In the genomic region with DNA sequence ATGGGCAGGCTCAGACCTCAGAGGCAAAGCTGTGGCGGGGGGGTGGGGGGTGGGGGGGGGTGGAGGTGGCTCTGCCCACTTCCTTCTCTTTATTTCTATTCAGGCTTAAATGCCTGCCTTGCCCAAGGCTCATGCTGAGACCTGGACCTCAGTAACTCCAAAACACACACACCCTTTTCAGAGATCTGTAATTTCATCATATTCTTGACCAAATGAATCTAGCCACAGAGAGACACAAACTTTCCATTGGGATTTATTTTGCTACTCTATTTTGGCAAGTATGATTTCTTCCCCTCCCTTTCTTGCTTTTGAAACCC, we compare ENCODE assay signal across 22 mouse cellular contexts. TPM values are rescaled to one million over a fixed set of nuclear protein-coding genes. Genes with fewer than 3 reads are reported as not detected.
A peak's percentile ranks its signal among the peaks of the same experiment; 100 is the strongest.
DNase-seq lines count a peak whose midpoint lies in the region; ATAC-seq and TF ChIP-seq lines count a peak whose summit lies in the region.
"Had no signal": no experiment of that assay in that cellular context is flagged by ENCODE, and none has a peak within 500 bp of the region (broad histone marks: within the 10 kb centered on the region; RNA-seq: fewer than 3 reads in every experiment).

No protein-coding gene starts in this region.

- no peak overlapping the region for H3K9ac ChIP-seq in limb, embryonic 15.5 days
- H3K9ac ChIP-seq in forebrain, embryonic 11.5 days (ENCODE audit: low read length), result no peak overlapping the region
- H3K9ac ChIP-seq: heart, embryonic 12.5 days; hindbrain, embryonic 15.5 days; liver, embryonic 13.5 days; lung, embryonic 14.5 days; midbrain, embryonic 13.5 days had no signal

- WGBS in embryonic facial prominence, embryonic 10.5 days, result 33% methylated on average over 1 of the region's 1 CpGs
- WGBS in limb, embryonic 15.5 days, result 42% methylated on average over 1 of the region's 1 CpGs
- 31% methylated on average over 1 of the region's 1 CpGs for WGBS in forebrain, embryonic 11.5 days

- H3K27me3 ChIP-seq in embryonic facial prominence, embryonic 10.5 days (replicated peaks; ENCODE audit: low read depth, poor library complexity, severe bottlenecking), result no peaks in the 10 kb centered on the region
- no peaks in the 10 kb centered on the region for H3K27me3 ChIP-seq in limb, embryonic 15.5 days
- H3K27me3 ChIP-seq in forebrain, embryonic 11.5 days (ENCODE audit: control insufficient read depth, insufficient read depth, low read length), result no peaks in the 10 kb centered on the region
- H3K27me3 ChIP-seq: heart, embryonic 12.5 days; hindbrain, embryonic 15.5 days; liver, embryonic 13.5 days; midbrain, embryonic 13.5 days had no signal

- H3K4me1 ChIP-seq in embryonic facial prominence, embryonic 10.5 days, result peaks cover 36% of the 10 kb centered on the region
- H3K4me1 ChIP-seq in limb, embryonic 15.5 days, result peaks cover 33% of the 10 kb centered on the region
- no peaks in the 10 kb centered on the region for H3K4me1 ChIP-seq in forebrain, embryonic 11.5 days (replicated peaks; ENCODE audit: control insufficient read depth, insufficient read depth, low read length)
- H3K4me1 ChIP-seq: midbrain, embryonic 13.5 days had no signal

- no peak for TF ChIP-seq CTCF in gastrocnemius, adult 2 months (IDR thresholded peaks at IDR 0.05)

- intact Hi-C loops in gastrocnemius, adult 2 months (cut with DNase I), result no loop called here
- intact Hi-C loops in gastrocnemius, postnatal 36 days (cut with DNase I), result no loop called here

- H3K9me3 ChIP-seq in embryonic facial prominence, embryonic 10.5 days, result no peaks in the 10 kb centered on the region
- H3K9me3 ChIP-seq in limb, embryonic 15.5 days, result no peaks in the 10 kb centered on the region
- no peaks in the 10 kb centered on the region for H3K9me3 ChIP-seq in forebrain, embryonic 11.5 days (ENCODE audit: control insufficient read depth, low read length)
- H3K9me3 ChIP-seq: hindbrain, embryonic 15.5 days; liver, embryonic 13.5 days; megakaryocyte, embryonic 14.5 days; midbrain, embryonic 13.5 days had no signal

- H3K4me2 ChIP-seq in limb, embryonic 15.5 days, result no peak overlapping the region
- no peak overlapping the region for H3K4me2 ChIP-seq in forebrain, embryonic 11.5 days (ENCODE audit: low read depth, low read length, severe bottlenecking)
- H3K4me2 ChIP-seq: heart, embryonic 12.5 days; hindbrain, embryonic 15.5 days; liver, embryonic 13.5 days; lung, embryonic 14.5 days; midbrain, embryonic 13.5 days had no signal

- DNase-seq in gastrocnemius, adult 2 months, result no peak
- no peak for DNase-seq in gastrocnemius, postnatal 36 days
- DNase-seq in embryonic facial prominence, embryonic 10.5 days (ENCODE audit: low spot score), result no peak
- DNase-seq in forebrain, embryonic 11.5 days (ENCODE audit: low spot score), result no peak
- DNase-seq in layer of hippocampus, adult 9-11 months, result no peak
- DNase-seq: adrenal gland, postnatal 25 days; cerebellum, adult 9-10 months; heart, postnatal 14 days; kidney, postnatal 36 days; left cerebral cortex, postnatal 4 days; liver, embryonic 13.5 days; right cerebral cortex, postnatal 14 days; thymus, adult 2 months; thymus, postnatal 4 days had no signal

- peak; percentile 27; the same call in 1 of the 2 replicates for ATAC-seq in granulocyte monocyte progenitor cell, adult 5-6 weeks (replicated peaks; ENCODE audit: poor library complexity, severe bottlenecking)
- peak; percentile 45 for ATAC-seq in limb, embryonic 15.5 days (ENCODE audit: insufficient number of reproducible peaks, low FRiP score, low TSS enrichment, low read depth)
- ATAC-seq in forebrain, embryonic 11.5 days (replicated peaks; ENCODE audit: low FRiP score), result no peak
- ATAC-seq: midbrain, embryonic 13.5 days had no signal

- H3K27ac ChIP-seq in gastrocnemius, adult 2 months, result peak overlapping the region; percentile 82
- H3K27ac ChIP-seq in embryonic facial prominence, embryonic 10.5 days (replicated peaks), result 0 out of 2 replicates have a peak overlapping the region, but pooled peaks have one; percentile 54
- H3K27ac ChIP-seq in limb, embryonic 15.5 days, result peak overlapping the region; percentile 81
- H3K27ac ChIP-seq in forebrain, embryonic 11.5 days (ENCODE audit: low read depth, low read length), result no peak overlapping the region
- H3K27ac ChIP-seq: hindbrain, embryonic 15.5 days; liver, embryonic 13.5 days; midbrain, embryonic 13.5 days; stomach, postnatal 0 days had no signal

- H3K4me3 ChIP-seq in gastrocnemius, adult 2 months, result no peak overlapping the region
- H3K4me3 ChIP-seq in embryonic facial prominence, embryonic 10.5 days, result no peak overlapping the region
- no peak overlapping the region for H3K4me3 ChIP-seq in limb, embryonic 15.5 days
- H3K4me3 ChIP-seq in forebrain, embryonic 11.5 days (ENCODE audit: low read depth, low read length), result no peak overlapping the region
- H3K4me3 ChIP-seq: heart, embryonic 12.5 days; hindbrain, embryonic 15.5 days; liver, embryonic 13.5 days; megakaryocyte, embryonic 14.5 days; midbrain, embryonic 13.5 days had no signal

- H3K36me3 ChIP-seq in embryonic facial prominence, embryonic 10.5 days (replicated peaks), result no peaks in the 10 kb centered on the region
- H3K36me3 ChIP-seq in limb, embryonic 15.5 days, result no peaks in the 10 kb centered on the region
- no peaks in the 10 kb centered on the region for H3K36me3 ChIP-seq in forebrain, embryonic 11.5 days (ENCODE audit: control insufficient read depth, insufficient read depth, low read length)
- H3K36me3 ChIP-seq: heart, embryonic 12.5 days; hindbrain, embryonic 15.5 days; liver, embryonic 13.5 days; midbrain, embryonic 13.5 days had no signal

RNA-seq across cellular contexts. Expression of a gene that starts 39.7 kb away (rescaled TPM):
- total RNA-seq in gastrocnemius, adult 2 months (2021), result 10 to 100 TPM; 87.2 to 92.8 TPM
- total RNA-seq in gastrocnemius, postnatal 36 days (2021), result 10 to 100 TPM; 87.5 to 92.0 TPM
- 52.2 and 53.2 TPM in 2 replicates for polyA plus RNA-seq in embryonic facial prominence, embryonic 10.5 days (2016; fragmentation: Nextera tagmentation; extraction: Ambion mirVana)
- 4.1 and 8.7 TPM in 2 replicates for total RNA-seq in granulocyte monocyte progenitor cell, adult 5-6 weeks (2014; fragmentation: Nextera tagmentation)
- 11.5 and 15.8 TPM in 2 replicates for total RNA-seq in granulocyte monocyte progenitor cell, adult 5-6 weeks (2017)
- 43.2 and 45.4 TPM in 2 replicates for polyA plus RNA-seq in limb, embryonic 15.5 days (2015; fragmentation: Nextera tagmentation; extraction: Ambion mirVana)
- polyA plus RNA-seq in forebrain, embryonic 11.5 days (2014; fragmentation: Nextera tagmentation; extraction: Ambion mirVana), result 71.2 TPM in 2 replicates

Comparison
In these comparisons a context has a peak if more than half of its experiments do, and no peak if none do; other contexts are left out.
1. RNA of a gene that starts 39.7 kb away (total RNA-seq): 87.2 to 92.8 TPM in gastrocnemius, adult 2 months and 87.5 to 92.0 TPM in gastrocnemius, postnatal 36 days; 4.1 to 15.8 TPM in granulocyte monocyte progenitor cell, adult 5-6 weeks; every median in the first group is over 4 times any median in the second.